ENCODE assay signal across 8 mouse cellular contexts in genomic region chr4:120825100-120825553, GRCm38 (mm10). TPM values are rescaled to one million over a fixed set of nuclear protein-coding genes. Genes with fewer than 3 reads are reported as not detected.
DNase-seq lines count a peak whose midpoint lies in the region; ATAC-seq and TF ChIP-seq lines count a peak whose summit lies in the region.

No protein-coding gene starts in this region.

- no peak for TF ChIP-seq EP300 in lung, postnatal 0 days (IDR thresholded peaks at IDR 0.05)

- under 1% methylated on average over 53 of the region's 53 CpGs for WGBS in hindbrain, embryonic 10.5 days
- 2% methylated on average over 47 of the region's 53 CpGs for WGBS in lung, postnatal 0 days

- DNase-seq in MN1 (ENCODE audit: low spot score): peak; percentile 84
- peak; percentile 98 for DNase-seq in cerebellum, adult 9-10 months
- peak; percentile 94 for DNase-seq in hindbrain, embryonic 10.5 days (ENCODE audit: low spot score)
- DNase-seq in layer of hippocampus, postnatal 10 days (ENCODE audit: low spot score in 2 of 2): peak; percentile 95 to 96
- DNase-seq in lung, postnatal 0 days (ENCODE audit: low spot score): peak; percentile 96
- DNase-seq in ovary, postnatal 10 days (ENCODE audit: low spot score): peak; percentile 88
- peak; percentile 86 for DNase-seq in thymus, postnatal 0 days (ENCODE audit: low spot score)

- no peaks in the 10 kb centered on the region for H3K27me3 ChIP-seq in hindbrain, embryonic 10.5 days (ENCODE audit: insufficient read depth, poor library complexity, severe bottlenecking)
- H3K27me3 ChIP-seq in lung, postnatal 0 days (replicated peaks; ENCODE audit: insufficient read depth, low read length): no peaks in the 10 kb centered on the region

- no peaks in the 10 kb centered on the region for H3K9me3 ChIP-seq in hindbrain, embryonic 10.5 days
- no peaks in the 10 kb centered on the region for H3K9me3 ChIP-seq in lung, postnatal 0 days (ENCODE audit: low read length)

- peaks cover 15% of the 10 kb centered on the region for H3K4me1 ChIP-seq in hindbrain, embryonic 10.5 days (replicated peaks)
- H3K4me1 ChIP-seq in lung, postnatal 0 days (ENCODE audit: insufficient read depth, low read depth, low read length): peaks cover 6% of the 10 kb centered on the region; the same call in 1 of the 2 replicates

- peak overlapping the region; percentile 100 for H3K9ac ChIP-seq in lung, postnatal 0 days (replicated peaks; ENCODE audit: low read depth)

- H3K27ac ChIP-seq in hindbrain, embryonic 10.5 days: peak overlapping the region; percentile 100
- peak overlapping the region; percentile 100 for H3K27ac ChIP-seq in lung, postnatal 0 days (ENCODE audit: low read length)

- peak; percentile 89 for ATAC-seq in frontal cortex, adult (ENCODE audit: low TSS enrichment)
- ATAC-seq in lung, postnatal 0 days: peak; percentile 95

- TF ChIP-seq CTCF in lung, postnatal 0 days (IDR thresholded peaks at IDR 0.05): no peak

- peaks cover 4% of the 10 kb centered on the region; the same call in 1 of the 2 replicates for H3K36me3 ChIP-seq in hindbrain, embryonic 10.5 days
- no peaks in the 10 kb centered on the region for H3K36me3 ChIP-seq in lung, postnatal 0 days (ENCODE audit: insufficient read depth, low read length)

- peak overlapping the region; percentile 88 for H3K4me3 ChIP-seq in hindbrain, embryonic 10.5 days
- H3K4me3 ChIP-seq in lung, postnatal 0 days (ENCODE audit: low read depth, low read length): peak overlapping the region; percentile 79

- peak overlapping the region; percentile 86 for H3K4me2 ChIP-seq in lung, postnatal 0 days (replicated peaks; ENCODE audit: low read depth, low read length)

RNA-seq across cellular contexts. Expression of gene Nfyc, which starts 6.2 kb away (rescaled TPM):
- 124 and 135 TPM in 2 replicates for polyA plus RNA-seq in hindbrain, embryonic 10.5 days (2016; fragmentation: Nextera tagmentation; extraction: Ambion mirVana)
- total RNA-seq in layer of hippocampus, postnatal 10 days (2021): 10 to 100 TPM; 47.7 to 50.8 TPM
- polyA plus RNA-seq in lung, postnatal 0 days (2015; fragmentation: Nextera tagmentation; extraction: Ambion mirVana): 53.7 and 54.5 TPM in 2 replicates
- 85.3 and 90.4 TPM in 2 replicates for polyA plus RNA-seq in thymus, postnatal 0 days (2015; fragmentation: Nextera tagmentation; extraction: Ambion mirVana)

RNA-seq across cellular contexts. Expression of gene Rims3, which starts 29.5 kb away (rescaled TPM):
- 3.9 and 5.2 TPM in 2 replicates for polyA plus RNA-seq in hindbrain, embryonic 10.5 days (2016; fragmentation: Nextera tagmentation; extraction: Ambion mirVana)
- 10 to 100 TPM; 31.3 to 31.9 TPM for total RNA-seq in layer of hippocampus, postnatal 10 days (2021)
- 0.21 and 0.26 TPM in 2 replicates for polyA plus RNA-seq in lung, postnatal 0 days (2015; fragmentation: Nextera tagmentation; extraction: Ambion mirVana)
- polyA plus RNA-seq in thymus, postnatal 0 days (2015; fragmentation: Nextera tagmentation; extraction: Ambion mirVana): 0.30 and 0.35 TPM in 2 replicates

Comparison
In these comparisons a context has a peak if more than half of its experiments do, and no peak if none do; other contexts are left out.
1. Peak in every context shown above with its lines: DNase-seq, ATAC-seq, H3K4me3 ChIP-seq and H3K27ac ChIP-seq.